Mouse (Mus musculus) T-cell, adult 2 months (primary cell): Measurements from ENCODE around the gene Elovl2.
A peak's percentile ranks its signal among the peaks of the same experiment; 100 is the strongest.
"Not testable (repeated sequence)": the region's sequence is repeated elsewhere in the genome, so short reads cannot be mapped to it uniquely, and the experiment has no call there.

Experiments used
- DNase-seq: peaks from one replicate; pipeline ENCODE4 v3.0.0; 2022; ENCODE audit warnings: low spot score

Gene Elovl2

GRCm38 (mm10) chr13:41233241-41233640 lies 13.0 kb upstream of the Elovl2 start:
- DNase-seq, result no peak

GRCm38 (mm10) chr13:41232209-41232608 lies 12.0 kb upstream of the Elovl2 start:
- no peak for DNase-seq

GRCm38 (mm10) chr13:41231389-41231983 lies 11.3 kb upstream of the Elovl2 start:
- DNase-seq, result no peak

GRCm38 (mm10) chr13:41230256-41230655 lies 10.1 kb upstream of the Elovl2 start:
- no peak for DNase-seq

- DNase-seq, result no peak
Observed at GRCm38 (mm10) chr13:41228060-41228459, 7.9 kb upstream of the Elovl2 start.

- DNase-seq, result no peak
Observed at GRCm38 (mm10) chr13:41226513-41226912, 6.3 kb upstream of the Elovl2 start.

- DNase-seq, result no peak
Observed at GRCm38 (mm10) chr13:41219687-41220303, 410 bp downstream of the Elovl2 start.

GRCm38 (mm10) chr13:41219056-41219455 lies 1.1 kb downstream of the Elovl2 start:
- DNase-seq, result no peak

GRCm38 (mm10) chr13:41216236-41216635 lies 4.0 kb downstream of the Elovl2 start:
- DNase-seq, result no peak

- no peak for DNase-seq
Observed at GRCm38 (mm10) chr13:41215669-41216068, 4.5 kb downstream of the Elovl2 start.

- DNase-seq, result no peak
Observed at GRCm38 (mm10) chr13:41212558-41213322, 7.5 kb downstream of the Elovl2 start.

- no peak for DNase-seq
Observed at GRCm38 (mm10) chr13:41211276-41211675, 8.9 kb downstream of the Elovl2 start.

GRCm38 (mm10) chr13:41206241-41206640 lies 14.0 kb downstream of the Elovl2 start:
- no peak for DNase-seq

GRCm38 (mm10) chr13:41205568-41205967 lies 14.6 kb downstream of the Elovl2 start:
- not testable (repeated sequence) for DNase-seq

- no peak for DNase-seq
Observed at GRCm38 (mm10) chr13:41203691-41204090, 16.5 kb downstream of the Elovl2 start.

GRCm38 (mm10) chr13:41203289-41203688 lies 16.9 kb downstream of the Elovl2 start:
- DNase-seq, result no peak

GRCm38 (mm10) chr13:41200861-41201260 lies 19.3 kb downstream of the Elovl2 start:
- no peak for DNase-seq

- no peak for DNase-seq
Observed at GRCm38 (mm10) chr13:41195640-41196333, 24.4 kb downstream of the Elovl2 start.

- DNase-seq, result no peak
Observed at GRCm38 (mm10) chr13:41187886-41188285, 32.3 kb downstream of the Elovl2 start.

GRCm38 (mm10) chr13:41158426-41158825 lies 61.8 kb downstream of the Elovl2 start:
- DNase-seq, result no peak

GRCm38 (mm10) chr13:41153146-41153545 lies 67.1 kb downstream of the Elovl2 start:
- DNase-seq, result no peak

- DNase-seq, result peak; percentile 23
Observed at GRCm38 (mm10) chr13:41146271-41146670, 73.9 kb downstream of the Elovl2 start.
